Mouse (Mus musculus): ENCODE measurements at regions not wholly inside any gene's neighbourhood (a gene's known extent, or its start where the extent isn't known, plus 50 kb on each side); places are given as distances from the start of the nearest gene placed in this dataset.

DNA sequence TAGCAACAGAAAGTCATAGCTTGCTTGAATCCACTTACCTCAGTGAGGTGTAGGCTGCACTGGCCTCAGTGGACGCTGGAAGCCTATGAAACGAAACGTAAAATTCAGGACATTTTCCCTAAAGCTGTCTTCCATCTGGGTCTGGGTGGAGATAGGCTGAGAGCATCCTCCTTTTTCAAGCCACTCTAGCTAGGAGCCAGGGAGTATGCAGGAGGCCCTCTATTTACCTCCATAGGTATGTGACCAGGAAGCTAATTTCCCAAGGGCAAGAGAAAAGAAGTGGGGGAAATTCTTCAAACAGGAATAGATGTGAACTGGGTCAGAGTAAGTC, 95.9 kb upstream of the Tmem45b start:
- WGBS (ENCODE audit: insufficient replicate concordance) = 44% methylated on average over 3 of the region's 3 CpGs
- ATAC-seq (ENCODE audit: insufficient read depth) (no peak), DNase-seq (ENCODE audit: low read depth in 3 of 3, low spot score in 3 of 3) (no peak)
- no peak overlapping the region for H3K4me3 ChIP-seq (ENCODE audit: insufficient read depth in 1 of 2, low read depth in 2 of 2, low read length in 2 of 2)
- H3K36me3 ChIP-seq (replicated peaks; ENCODE audit: control insufficient read depth, insufficient read depth, low read depth) = no peaks in the 10 kb centered on the region
- no peak overlapping the region for H3K4me2 ChIP-seq (ENCODE audit: low read depth)
- H3K27ac ChIP-seq = no peak overlapping the region
- no peak overlapping the region for H3K9ac ChIP-seq (replicated peaks)
- TF ChIP-seq CTCF (IDR thresholded peaks at IDR 0.05; ENCODE audit: low read depth) (no peak), EP300 (IDR thresholded peaks at IDR 0.05; ENCODE audit: low read depth) (no peak)
- H3K27me3 ChIP-seq (ENCODE audit: control insufficient read depth, insufficient read depth, low read length) = no peaks in the 10 kb centered on the region
- no peaks in the 10 kb centered on the region for H3K4me1 ChIP-seq (replicated peaks; ENCODE audit: control insufficient read depth in 2 of 2, insufficient read depth in 2 of 2, low read length in 1 of 2)
- no peaks in the 10 kb centered on the region for H3K9me3 ChIP-seq (ENCODE audit: control insufficient read depth, low read length)

DNA sequence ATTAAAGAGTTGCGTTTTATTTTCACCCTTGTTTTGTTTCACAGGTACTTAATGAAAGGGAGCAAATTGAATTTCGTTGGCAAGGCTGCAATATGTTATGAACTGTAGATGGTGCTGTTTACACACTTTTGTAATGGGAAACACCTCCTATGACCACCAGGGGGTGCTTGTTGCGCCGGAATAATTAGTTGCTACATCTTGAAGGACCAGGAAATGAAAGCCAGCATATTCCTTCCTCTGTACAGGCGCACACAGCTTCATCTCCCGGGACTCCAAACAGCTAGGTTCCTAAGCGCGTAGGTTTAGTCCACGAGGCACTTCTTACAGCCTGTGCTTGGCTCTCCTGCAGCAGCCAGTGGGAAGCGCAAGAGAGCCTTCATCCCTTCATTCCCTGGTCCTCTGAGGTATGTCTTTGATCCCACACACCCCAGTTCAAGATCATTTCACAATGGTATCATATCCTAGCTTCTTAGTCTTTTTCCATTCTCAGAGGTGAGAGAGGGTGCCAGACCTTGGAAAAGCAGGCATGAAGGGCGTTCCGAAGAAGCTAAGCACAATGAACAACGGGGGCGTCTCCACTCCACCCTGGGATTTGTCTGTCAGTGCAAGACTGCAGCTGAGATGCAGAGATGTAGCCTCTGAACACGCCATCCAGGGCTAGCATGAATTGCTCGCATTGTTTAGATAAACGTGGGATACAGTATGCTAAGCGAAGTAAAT, 95.4 kb upstream of the Tmem45b start:
- H3K27ac ChIP-seq = no peak overlapping the region
- DNase-seq (ENCODE audit: low read depth in 3 of 3, low spot score in 3 of 3) (peak; percentile 19 to 27 (median 24)), ATAC-seq (ENCODE audit: insufficient read depth) (no peak)
- no peak overlapping the region for H3K4me3 ChIP-seq (ENCODE audit: insufficient read depth in 1 of 2, low read depth in 2 of 2, low read length in 2 of 2)
- no peaks in the 10 kb centered on the region for H3K4me1 ChIP-seq (replicated peaks; ENCODE audit: control insufficient read depth in 2 of 2, insufficient read depth in 2 of 2, low read length in 1 of 2)
- TF ChIP-seq EP300 (IDR thresholded peaks at IDR 0.05; ENCODE audit: low read depth) = no peak
- TF ChIP-seq CTCF (IDR thresholded peaks at IDR 0.05; ENCODE audit: low read depth) = peak; percentile 90
- H3K4me2 ChIP-seq (ENCODE audit: low read depth) = no peak overlapping the region
- WGBS (ENCODE audit: insufficient replicate concordance) = 33% methylated on average over 18 of the region's 18 CpGs
- no peaks in the 10 kb centered on the region for H3K27me3 ChIP-seq (ENCODE audit: control insufficient read depth, insufficient read depth, low read length)
- no peak overlapping the region for H3K9ac ChIP-seq (replicated peaks)
- no peaks in the 10 kb centered on the region for H3K9me3 ChIP-seq (ENCODE audit: control insufficient read depth, low read length)
- H3K36me3 ChIP-seq (replicated peaks; ENCODE audit: control insufficient read depth, insufficient read depth, low read depth) = no peaks in the 10 kb centered on the region

DNA sequence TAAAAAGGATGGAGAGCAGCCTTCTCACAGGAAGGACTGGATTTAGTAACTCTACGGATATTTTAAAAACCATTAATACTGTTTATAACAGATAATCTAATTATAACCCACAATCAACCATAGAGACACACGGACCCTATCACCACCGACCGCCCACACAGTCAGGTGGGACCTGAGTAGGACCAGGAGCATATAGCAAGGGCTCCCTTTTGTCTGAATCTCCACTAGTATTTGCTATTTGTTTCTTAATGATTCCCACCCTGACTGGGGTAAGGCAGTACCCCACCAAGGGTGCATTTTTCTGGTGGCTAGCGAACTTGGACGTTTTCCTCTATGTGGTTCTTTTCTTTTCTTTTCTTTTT, 79.4 kb upstream of the Tmem45b start:
- 53% methylated on average over 6 of the region's 6 CpGs for WGBS (ENCODE audit: insufficient replicate concordance)
- no peak for TF ChIP-seq CTCF (IDR thresholded peaks at IDR 0.05; ENCODE audit: low read depth)
- no peak for TF ChIP-seq EP300 (IDR thresholded peaks at IDR 0.05; ENCODE audit: low read depth)
- Histone ChIP-seq H3K27ac (no peak overlapping the region), H3K27me3 (ENCODE audit: control insufficient read depth, insufficient read depth, low read length) (no peaks in the 10 kb centered on the region), H3K36me3 (replicated peaks; ENCODE audit: control insufficient read depth, insufficient read depth, low read depth) (no peaks in the 10 kb centered on the region), H3K4me2 (ENCODE audit: low read depth) (no peak overlapping the region), H3K4me1 (replicated peaks; ENCODE audit: control insufficient read depth in 2 of 2, insufficient read depth in 2 of 2, low read length in 1 of 2) (peaks cover 0 to 2% of the 10 kb centered on the region in 2 experiments; a peak in 1 of 4 replicates), H3K9me3 (ENCODE audit: control insufficient read depth, low read length) (no peaks in the 10 kb centered on the region), H3K9ac (replicated peaks) (no peak overlapping the region), H3K4me3 (ENCODE audit: insufficient read depth in 1 of 2, low read depth in 2 of 2, low read length in 2 of 2) (no peak overlapping the region)
- ATAC-seq (ENCODE audit: insufficient read depth) (no peak), DNase-seq (ENCODE audit: low read depth in 3 of 3, low spot score in 3 of 3) (no peak)

DNA sequence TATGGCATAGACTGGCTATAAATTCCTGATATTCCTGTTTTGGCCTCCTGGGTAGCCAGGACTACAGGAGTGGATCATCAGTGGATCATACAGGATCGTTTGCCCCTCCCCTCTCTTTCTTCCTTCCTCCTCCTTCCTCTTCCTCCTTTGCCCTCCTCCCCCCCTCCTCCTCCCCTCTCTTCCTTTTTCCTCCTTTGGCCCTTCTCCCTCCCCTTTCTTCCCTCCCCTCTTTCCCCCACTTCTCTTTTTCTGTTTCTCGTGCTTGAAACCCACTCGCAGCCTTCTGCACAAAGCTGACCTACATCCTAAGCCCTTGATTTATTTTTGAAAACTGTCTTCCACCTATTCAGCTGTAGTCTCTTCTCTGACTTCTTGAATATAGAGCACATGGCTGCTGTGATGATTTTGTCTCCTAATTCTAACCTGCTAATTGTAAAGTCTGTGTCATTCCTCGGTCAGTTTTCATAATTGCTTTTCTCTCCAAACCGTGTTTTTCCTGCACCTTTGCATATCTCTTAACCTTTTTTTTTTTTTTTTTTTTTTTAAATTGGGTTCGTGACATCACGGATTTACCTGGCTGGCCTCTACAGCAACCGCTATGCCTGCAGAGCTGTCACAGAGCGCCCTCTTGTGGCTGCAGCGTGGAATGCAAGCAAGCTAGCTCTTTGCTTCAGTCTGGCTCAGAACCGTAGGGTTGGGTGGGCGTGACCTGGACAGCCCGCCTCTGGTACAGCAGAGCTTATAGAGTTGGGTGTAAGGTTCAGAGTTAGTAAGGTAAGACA, 78.8 kb upstream of the Tmem45b start:
- ATAC-seq (ENCODE audit: insufficient read depth) = no peak
- no peaks in the 10 kb centered on the region for H3K27me3 ChIP-seq (ENCODE audit: control insufficient read depth, insufficient read depth, low read length)
- WGBS (ENCODE audit: insufficient replicate concordance) = 2% methylated on average over 13 of the region's 13 CpGs

DNA sequence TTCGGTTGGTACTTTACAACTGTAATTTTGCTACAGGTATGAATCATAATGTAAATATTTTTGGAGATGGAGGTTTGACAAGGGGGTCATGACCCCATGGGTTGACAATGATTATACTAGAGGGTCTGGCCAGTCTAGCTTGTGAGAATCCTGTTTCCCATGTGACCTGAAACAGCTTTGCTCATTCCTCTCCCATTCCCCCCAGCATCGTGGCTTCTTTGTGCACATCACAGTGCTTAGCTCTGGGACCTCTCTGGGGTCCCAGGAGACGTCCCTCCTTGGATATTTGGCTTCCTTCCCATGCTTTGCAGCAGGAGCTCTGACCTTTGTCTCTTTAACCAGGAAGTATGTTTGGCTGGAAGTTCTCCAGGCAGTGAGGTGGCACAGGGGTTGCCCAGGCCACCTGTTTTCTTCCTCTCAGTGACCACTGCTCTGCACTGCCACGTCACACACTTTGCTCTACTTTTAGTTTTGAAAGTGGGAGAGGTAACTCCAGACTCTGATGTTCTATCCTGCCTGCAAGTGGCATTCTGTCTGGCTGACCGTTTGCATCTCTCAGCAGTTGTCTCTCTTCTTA, 77.4 kb upstream of the Tmem45b start:
- Histone ChIP-seq H3K36me3 (replicated peaks; ENCODE audit: control insufficient read depth, insufficient read depth, low read depth) (no peaks in the 10 kb centered on the region), H3K4me2 (ENCODE audit: low read depth) (no peak overlapping the region), H3K27me3 (ENCODE audit: control insufficient read depth, insufficient read depth, low read length) (no peaks in the 10 kb centered on the region), H3K27ac (no peak overlapping the region), H3K9me3 (ENCODE audit: control insufficient read depth, low read length) (no peaks in the 10 kb centered on the region), H3K4me3 (ENCODE audit: insufficient read depth in 1 of 2, low read depth in 2 of 2, low read length in 2 of 2) (no peak overlapping the region), H3K9ac (replicated peaks) (no peak overlapping the region), H3K4me1 (replicated peaks; ENCODE audit: control insufficient read depth in 2 of 2, insufficient read depth in 2 of 2, low read length in 1 of 2) (peaks cover 0 to 4% of the 10 kb centered on the region in 2 experiments; a peak in 2 of 4 replicates)
- 38% methylated on average over 5 of the region's 5 CpGs for WGBS (ENCODE audit: insufficient replicate concordance)
- TF ChIP-seq CTCF (IDR thresholded peaks at IDR 0.05; ENCODE audit: low read depth) = no peak
- TF ChIP-seq EP300 (IDR thresholded peaks at IDR 0.05; ENCODE audit: low read depth) = no peak
- DNase-seq (ENCODE audit: low read depth in 3 of 3, low spot score in 3 of 3) = no peak
- no peak for ATAC-seq (ENCODE audit: insufficient read depth)

More for the DNA sequence above, 78.8 kb upstream of the Tmem45b start:
- no peak overlapping the region for H3K4me3 ChIP-seq (ENCODE audit: insufficient read depth in 1 of 2, low read depth in 2 of 2, low read length in 2 of 2)
- H3K9ac ChIP-seq (replicated peaks) = no peak overlapping the region
- no peaks in the 10 kb centered on the region for H3K36me3 ChIP-seq (replicated peaks; ENCODE audit: control insufficient read depth, insufficient read depth, low read depth)
- H3K9me3 ChIP-seq (ENCODE audit: control insufficient read depth, low read length) = no peaks in the 10 kb centered on the region
- H3K4me1 ChIP-seq (replicated peaks; ENCODE audit: control insufficient read depth in 2 of 2, insufficient read depth in 2 of 2, low read length in 1 of 2) = peaks cover 0 to 4% of the 10 kb centered on the region in 2 experiments; a peak in 2 of 4 replicates
- peak; percentile 32 to 51 (median 46) for DNase-seq (ENCODE audit: low read depth in 3 of 3, low spot score in 3 of 3)
- H3K4me2 ChIP-seq (ENCODE audit: low read depth) = no peak overlapping the region
- TF ChIP-seq EP300 (IDR thresholded peaks at IDR 0.05; ENCODE audit: low read depth) (no peak), CTCF (IDR thresholded peaks at IDR 0.05; ENCODE audit: low read depth) (peak; percentile 95)
- H3K27ac ChIP-seq = no peak overlapping the region
